Mouse (Mus musculus) layer of hippocampus, adult 18-20 months (tissue): ENCODE measurements at regions not wholly inside any gene's neighbourhood (a gene's known extent, or its start where the extent isn't known, plus 50 kb on each side); places are given as distances from the start of the nearest gene placed in this dataset.
"Not testable (repeated sequence)": the region's sequence is repeated elsewhere in the genome, so short reads cannot be mapped to it uniquely, and the experiment has no call there.

ENCODE experiments used
- DNase-seq, 2 experiments: peaks; one replicate each; pipeline ENCODE4 v3.0.0; 2022; ENCODE audit warnings: low spot score in 2 of 2

DNA sequence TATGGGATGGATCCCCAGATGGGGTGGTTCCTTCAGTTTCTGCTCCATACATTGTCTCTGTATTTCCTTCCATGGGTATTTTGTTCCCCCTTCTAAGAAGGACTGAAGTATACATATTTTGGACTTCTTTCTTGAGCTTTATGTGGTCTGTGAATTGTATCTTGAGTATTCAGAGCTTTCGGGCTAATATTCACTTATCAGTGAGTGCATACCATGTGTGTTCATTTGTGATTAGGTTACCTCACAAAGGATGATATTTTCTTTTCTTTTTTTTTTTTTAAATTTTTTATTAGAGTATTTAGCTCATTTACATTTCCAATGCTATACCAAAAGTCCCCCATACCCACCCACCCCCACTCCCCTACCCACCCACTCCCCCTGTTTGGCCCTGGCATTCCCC is 657.8 kb downstream of the Kcnt2 start:
- not testable (repeated sequence) for DNase-seq

DNA sequence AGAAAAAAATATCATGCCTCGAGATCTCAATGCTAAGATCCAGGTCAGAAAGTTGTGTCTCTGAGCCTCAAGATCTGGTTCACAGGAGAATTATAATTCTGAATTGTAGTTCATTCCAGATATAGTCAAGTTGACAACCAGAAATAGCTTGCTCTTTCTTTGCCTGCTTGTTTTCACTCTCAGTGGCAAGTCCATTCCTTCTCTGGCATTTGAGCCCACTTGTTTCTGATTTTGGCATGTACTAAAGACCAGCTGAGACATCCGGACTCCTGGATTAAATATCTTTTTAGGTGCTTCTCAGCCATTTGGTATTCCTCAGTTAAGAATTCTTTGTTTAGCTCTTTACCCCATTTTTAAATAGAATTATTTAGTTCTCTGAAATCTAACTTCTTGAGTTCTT is 667.6 kb downstream of the Kcnt2 start:
- no peak for DNase-seq

DNA sequence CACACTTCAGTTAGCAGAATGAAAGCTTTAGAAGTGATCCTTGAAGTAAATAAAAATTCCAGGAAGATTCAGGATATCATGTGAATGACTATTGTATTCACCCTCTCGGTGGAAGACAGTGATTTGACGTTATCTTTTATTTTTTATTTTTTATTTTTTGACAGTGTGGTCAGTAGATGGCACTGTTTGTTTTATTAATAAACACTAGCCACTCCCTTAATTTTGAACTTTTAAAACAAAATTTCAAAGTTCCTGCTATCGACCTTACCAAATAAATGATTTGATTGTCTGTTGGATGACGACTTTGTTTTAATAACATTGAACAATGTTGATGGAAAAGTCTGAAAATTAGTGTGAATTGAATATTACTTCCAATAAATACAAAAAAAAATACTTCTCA is 694.4 kb downstream of the Kcnt2 start:
- DNase-seq = peak in 1 of 2 experiments; percentile 8

DNA sequence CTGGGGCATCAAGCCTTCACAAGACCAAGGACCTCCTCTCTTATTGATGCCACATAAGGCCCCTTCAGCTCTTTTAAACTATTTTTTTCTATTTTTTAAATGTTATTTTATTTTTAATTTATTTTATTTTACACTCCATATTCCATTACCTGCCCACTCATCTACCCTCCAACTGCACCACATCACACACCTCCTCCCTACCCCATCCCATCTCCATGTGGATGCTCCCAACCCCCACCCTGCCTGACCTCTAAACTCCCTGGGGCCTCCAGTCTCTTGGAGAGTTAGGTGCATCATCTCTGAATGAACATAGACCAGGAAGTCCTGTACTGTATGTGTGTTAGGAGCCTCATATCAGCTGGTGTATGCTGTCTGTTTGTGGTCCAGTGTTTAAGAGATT is 712.9 kb downstream of the Kcnt2 start:
- DNase-seq = no peak

- DNase-seq = no peak
These were observed 755.9 kb downstream of the Kcnt2 start for GRCm38 (mm10) chr1:141001821-141002220.
